Mouse (Mus musculus): ENCODE measurements at regions not wholly inside any gene's neighbourhood (a gene's known extent, or its start where the extent isn't known, plus 50 kb on each side); places are given as distances from the start of the nearest gene placed in this dataset.

DNA sequence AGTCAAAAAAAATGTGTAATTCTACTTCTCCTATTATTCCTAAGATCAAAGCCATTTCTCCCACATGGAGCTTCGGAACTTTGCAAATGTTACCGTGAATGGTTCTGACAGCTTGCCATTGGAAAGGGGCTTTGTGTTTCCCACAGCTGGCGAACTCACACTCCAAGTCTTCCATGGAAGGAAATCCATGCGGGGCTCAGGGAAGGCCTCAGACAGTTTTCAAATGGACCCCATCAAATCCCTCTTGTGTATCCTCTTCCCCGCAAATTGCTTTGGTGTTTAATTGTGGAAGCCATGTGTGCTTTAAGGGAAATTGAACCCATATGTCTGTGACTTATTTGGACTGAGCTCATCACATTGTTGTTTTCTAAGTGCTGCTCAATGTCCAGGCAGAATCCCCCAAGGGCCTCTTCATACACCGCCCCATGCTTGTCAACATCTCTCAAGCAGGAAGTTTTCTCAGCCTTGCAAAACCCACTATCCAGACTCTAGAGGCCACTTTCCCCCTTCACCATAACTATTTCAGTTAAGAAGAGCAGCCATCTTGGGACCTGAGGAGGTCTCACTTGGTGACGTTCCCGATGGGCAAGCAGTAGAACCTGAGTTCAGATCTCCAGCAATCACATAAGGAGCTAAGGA, 310.1 kb upstream of the Prkcq start:
- Histone ChIP-seq H3K27ac (no peak overlapping the region), H3K27me3 (ENCODE audit: low read depth, poor library complexity, severe bottlenecking) (no peaks in the 10 kb centered on the region), H3K4me3 (no peak overlapping the region), H3K4me1 (no peaks in the 10 kb centered on the region), H3K9me3 (replicated peaks) (no peaks in the 10 kb centered on the region), H3K36me3 (no peaks in the 10 kb centered on the region)
- no peak for DNase-seq (ENCODE audit: low spot score)
- WGBS: 74% methylated on average over 8 of the region's 8 CpGs

DNA sequence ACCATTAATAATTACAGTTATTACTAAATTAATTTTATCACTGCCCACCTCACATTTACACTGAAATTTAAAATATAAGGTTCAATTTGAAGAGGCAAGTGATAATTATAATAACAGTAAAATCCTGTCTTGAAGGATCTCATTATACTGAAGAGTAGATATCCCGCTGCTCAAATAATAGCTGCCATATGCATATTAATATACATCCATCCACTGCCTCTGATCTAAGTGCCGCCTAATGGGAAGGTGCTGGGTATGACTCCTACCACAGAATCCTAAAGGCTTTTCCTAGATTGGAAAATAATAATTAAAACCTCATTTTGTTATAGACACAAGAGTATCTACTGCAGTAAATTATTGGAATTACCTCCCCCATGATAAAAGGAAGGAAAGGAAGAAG, 307.5 kb upstream of the Prkcq start:
- Histone ChIP-seq H3K4me3 (no peak overlapping the region), H3K36me3 (no peaks in the 10 kb centered on the region), H3K27me3 (ENCODE audit: low read depth, poor library complexity, severe bottlenecking) (no peaks in the 10 kb centered on the region), H3K9me3 (replicated peaks) (no peaks in the 10 kb centered on the region), H3K4me1 (no peaks in the 10 kb centered on the region), H3K27ac (no peak overlapping the region)
- no peak for DNase-seq (ENCODE audit: low spot score)
- 88% methylated on average over 2 of the region's 2 CpGs for WGBS

DNA sequence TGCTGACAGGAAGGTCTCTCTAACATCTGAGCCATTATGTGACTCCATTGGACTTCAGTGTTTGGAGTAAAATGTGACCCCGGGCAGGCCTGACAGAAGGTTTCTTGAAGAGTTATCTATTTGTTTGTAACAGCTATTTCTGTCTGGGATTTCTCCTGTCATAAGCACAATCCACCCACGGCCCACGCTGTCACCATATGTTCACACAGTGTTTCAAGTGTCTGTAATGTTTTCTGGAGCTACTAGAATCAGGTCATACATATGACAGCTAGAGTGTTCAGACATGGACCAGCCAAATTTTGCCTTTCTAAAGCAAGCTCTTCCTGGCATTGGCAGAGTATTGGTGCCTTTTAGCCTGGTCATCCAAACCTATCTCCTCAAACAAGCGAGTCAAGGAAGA, 297.6 kb upstream of the Prkcq start:
- 87% methylated on average over 4 of the region's 4 CpGs for WGBS
- Histone ChIP-seq H3K4me3 (no peak overlapping the region), H3K36me3 (no peaks in the 10 kb centered on the region), H3K9me3 (replicated peaks) (no peaks in the 10 kb centered on the region), H3K27me3 (ENCODE audit: low read depth, poor library complexity, severe bottlenecking) (no peaks in the 10 kb centered on the region), H3K4me1 (no peaks in the 10 kb centered on the region), H3K27ac (no peak overlapping the region)
- no peak for DNase-seq (ENCODE audit: low spot score)

DNA sequence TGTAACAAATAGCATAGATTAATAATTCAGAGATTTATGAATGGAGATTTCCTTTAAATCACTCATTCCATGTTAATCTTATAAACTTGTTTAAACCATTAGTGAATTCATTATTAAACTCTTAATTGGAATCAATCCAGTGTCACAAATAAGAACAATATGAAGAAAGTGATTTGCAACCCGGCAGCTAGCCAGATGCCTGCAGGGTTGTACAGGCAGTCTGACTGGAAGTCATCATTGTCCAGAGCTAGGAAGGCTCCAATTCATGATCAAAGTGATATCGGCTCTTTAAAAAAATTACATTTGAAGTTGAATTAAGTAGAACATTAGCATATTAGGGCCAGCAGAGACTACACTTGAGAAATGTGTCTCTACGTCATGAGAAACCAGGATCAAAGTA, 270.0 kb upstream of the Prkcq start:
- no peaks in the 10 kb centered on the region for H3K27me3 ChIP-seq (ENCODE audit: low read depth, poor library complexity, severe bottlenecking)
- no peak overlapping the region for H3K4me3 ChIP-seq
- H3K36me3 ChIP-seq: no peaks in the 10 kb centered on the region
- no peak for DNase-seq (ENCODE audit: low spot score)
- H3K4me1 ChIP-seq: no peaks in the 10 kb centered on the region
- WGBS: 85% methylated on average over 3 of the region's 3 CpGs
- no peaks in the 10 kb centered on the region for H3K9me3 ChIP-seq (replicated peaks)
- H3K27ac ChIP-seq: no peak overlapping the region

DNA sequence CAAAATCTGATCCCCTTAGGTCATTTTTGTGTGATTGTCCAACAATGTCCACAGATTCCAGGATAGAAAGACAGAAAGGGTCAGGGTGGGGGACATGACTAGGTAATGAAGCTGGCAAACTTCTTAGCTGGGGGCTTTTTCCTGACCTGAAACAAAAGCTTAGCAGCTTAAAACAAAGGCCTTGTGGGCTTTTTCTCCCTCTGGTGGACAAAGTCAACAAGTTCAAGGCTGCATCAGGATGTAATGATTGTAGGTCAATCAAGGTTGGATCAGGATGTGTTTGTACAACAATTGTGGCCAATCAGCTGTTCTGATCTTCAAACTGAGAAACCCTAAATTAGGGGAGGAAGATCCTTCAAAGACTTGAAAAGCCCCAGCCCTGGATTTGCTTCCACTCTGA, 252.0 kb upstream of the Prkcq start:
- no peaks in the 10 kb centered on the region; the same call in 1 of the 2 replicates for H3K27me3 ChIP-seq (ENCODE audit: low read depth, poor library complexity, severe bottlenecking)
- peaks cover 10% of the 10 kb centered on the region for H3K4me1 ChIP-seq
- H3K36me3 ChIP-seq: no peaks in the 10 kb centered on the region
- DNase-seq (ENCODE audit: low spot score): no peak
- H3K9me3 ChIP-seq (replicated peaks): no peaks in the 10 kb centered on the region
- H3K4me3 ChIP-seq: no peak overlapping the region
- H3K27ac ChIP-seq: no peak overlapping the region

DNA sequence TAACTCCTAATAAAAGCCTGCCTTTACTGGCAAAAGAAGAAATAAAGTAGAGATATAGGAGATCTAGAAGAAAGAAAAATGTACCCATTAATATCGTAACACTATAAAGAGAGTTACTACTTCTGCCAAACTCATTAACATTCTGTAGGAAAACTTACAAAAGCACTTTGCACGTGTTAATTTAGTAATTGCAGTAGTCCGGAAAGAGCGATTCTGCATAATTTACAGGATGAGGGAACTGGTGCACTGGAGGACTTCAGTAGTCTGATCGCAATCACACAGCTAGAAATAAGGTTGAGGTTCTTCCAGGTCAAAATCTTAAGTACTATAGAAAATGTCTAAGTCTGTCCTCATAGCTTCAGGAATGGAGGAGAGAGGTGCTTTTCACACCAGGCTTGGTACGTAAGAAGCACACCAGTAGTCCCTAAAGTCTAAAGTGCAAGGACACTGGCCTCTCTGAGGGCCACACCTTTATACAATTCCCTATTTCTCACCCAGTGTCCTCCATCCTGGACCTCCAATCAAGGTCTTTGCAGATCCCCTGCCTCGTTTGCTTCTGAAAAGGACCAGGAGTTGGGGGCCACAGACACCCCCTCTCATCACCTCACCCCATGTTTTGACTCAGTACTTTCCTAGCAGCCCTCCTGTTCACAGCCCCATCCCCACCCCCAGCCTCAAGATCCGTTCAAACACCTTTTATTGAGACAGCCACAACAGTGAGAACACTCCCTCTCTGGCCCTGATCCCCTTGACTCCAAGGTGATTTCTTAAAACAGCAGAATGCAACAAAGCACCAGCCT, 251.0 kb upstream of the Prkcq start:
- no peaks in the 10 kb centered on the region for H3K9me3 ChIP-seq (replicated peaks)
- peak; percentile 30 for DNase-seq (ENCODE audit: low spot score)
- WGBS: 64% methylated on average over 8 of the region's 8 CpGs
- no peak overlapping the region for H3K4me3 ChIP-seq
- no peaks in the 10 kb centered on the region for H3K36me3 ChIP-seq
- no peaks in the 10 kb centered on the region; the same call in 1 of the 2 replicates for H3K27me3 ChIP-seq (ENCODE audit: low read depth, poor library complexity, severe bottlenecking)
- H3K4me1 ChIP-seq: peaks cover 16% of the 10 kb centered on the region
- H3K27ac ChIP-seq: no peak overlapping the region

DNA sequence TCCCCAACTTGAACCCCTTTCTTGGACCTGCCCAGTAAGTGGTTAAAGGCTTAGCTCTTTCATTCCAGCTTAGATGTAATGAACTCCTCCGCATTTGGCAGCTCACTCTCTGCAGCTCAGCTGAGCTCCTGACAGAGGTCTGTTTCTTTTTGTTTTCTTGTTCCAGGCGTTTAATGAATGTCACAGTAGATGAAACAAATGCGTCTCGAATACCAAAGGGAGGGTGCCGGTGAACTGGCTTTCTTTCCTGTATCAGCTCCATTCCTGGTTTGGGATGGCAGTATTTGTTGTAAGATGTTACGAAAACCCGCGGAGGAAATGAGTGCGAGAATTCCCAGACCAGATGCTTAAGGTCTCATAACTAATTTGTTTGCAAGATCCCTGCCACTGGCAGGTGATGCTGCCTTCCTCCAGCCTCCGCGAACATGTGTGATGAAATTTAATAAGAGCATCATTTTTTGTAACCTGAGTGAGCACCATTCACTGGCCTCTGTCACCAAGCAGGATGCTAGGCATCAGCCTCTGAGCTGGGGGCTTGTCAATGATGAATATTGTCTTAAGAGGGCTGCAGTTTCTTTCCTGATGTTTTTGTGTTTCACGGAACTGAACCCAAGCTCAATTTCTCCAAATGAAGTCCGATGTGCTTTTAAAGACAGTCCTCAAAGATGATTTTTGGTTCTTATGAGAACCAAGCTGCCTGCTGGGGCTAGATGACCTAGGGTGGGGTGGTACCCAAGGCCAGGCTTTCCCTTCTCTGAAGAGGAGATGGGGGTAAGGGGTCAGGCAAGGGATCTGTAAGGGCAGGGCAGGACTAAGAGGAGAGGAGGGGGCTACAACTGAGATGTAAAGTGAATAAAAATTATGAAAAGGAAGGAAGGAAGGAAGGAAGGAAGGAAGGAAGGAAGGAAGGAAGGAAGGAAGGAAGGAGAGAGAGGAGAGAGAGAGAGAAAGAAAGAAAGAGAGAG, 250.1 kb upstream of the Prkcq start:
- Histone ChIP-seq H3K27me3 (ENCODE audit: low read depth, poor library complexity, severe bottlenecking) (no peaks in the 10 kb centered on the region; the same call in 1 of the 2 replicates), H3K4me1 (peaks cover 16% of the 10 kb centered on the region), H3K36me3 (no peaks in the 10 kb centered on the region), H3K4me3 (no peak overlapping the region), H3K27ac (no peak overlapping the region), H3K9me3 (replicated peaks) (no peaks in the 10 kb centered on the region)
- WGBS: 40% methylated on average over 13 of the region's 13 CpGs
- no peak for DNase-seq (ENCODE audit: low spot score)

DNA sequence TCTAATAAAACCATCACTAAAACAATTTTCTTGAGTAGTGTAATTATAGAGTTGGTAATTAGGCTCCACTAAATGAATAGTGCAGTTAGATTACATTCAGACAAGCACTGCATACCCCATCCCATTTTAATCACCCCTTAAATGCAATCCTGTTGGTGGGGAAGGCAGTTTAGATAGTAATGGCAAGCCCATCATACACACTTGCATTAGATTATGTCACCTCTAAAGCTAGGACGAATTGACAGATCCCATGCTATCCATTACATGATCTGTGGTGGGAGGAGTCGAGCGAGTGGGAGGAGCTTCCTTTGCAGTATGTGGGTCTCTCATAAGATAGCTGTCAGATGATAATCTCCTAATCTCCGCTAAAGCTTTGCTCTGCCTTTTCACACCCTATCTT, 247.9 kb upstream of the Prkcq start:
- 80% methylated on average over 4 of the region's 4 CpGs for WGBS
- Histone ChIP-seq H3K4me3 (no peak overlapping the region), H3K9me3 (replicated peaks) (no peaks in the 10 kb centered on the region), H3K27ac (no peak overlapping the region), H3K36me3 (no peaks in the 10 kb centered on the region), H3K27me3 (ENCODE audit: low read depth, poor library complexity, severe bottlenecking) (no peaks in the 10 kb centered on the region; the same call in 1 of the 2 replicates), H3K4me1 (peaks cover 16% of the 10 kb centered on the region)
- DNase-seq (ENCODE audit: low spot score): no peak

DNA sequence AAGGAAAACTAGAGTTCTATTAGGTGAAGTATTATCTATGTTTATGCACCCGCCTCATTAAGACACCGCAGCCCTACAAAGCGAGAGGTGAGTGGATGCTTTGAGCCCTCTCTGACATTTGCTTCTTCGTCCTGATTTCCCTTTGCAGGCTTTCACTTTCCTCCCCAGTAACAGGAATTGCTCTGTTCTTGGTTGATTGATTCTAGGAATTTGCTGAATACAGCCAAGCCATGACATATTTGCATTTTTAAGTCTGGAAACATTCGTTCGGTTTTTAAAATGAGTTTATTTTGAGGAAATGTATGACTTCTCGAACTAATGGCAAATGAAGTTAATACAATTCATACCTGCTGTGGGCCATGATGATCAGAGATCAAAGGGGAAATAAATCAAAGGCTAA, 246.5 kb upstream of the Prkcq start:
- no peak for DNase-seq (ENCODE audit: low spot score)
- Histone ChIP-seq H3K4me1 (peaks cover 16% of the 10 kb centered on the region), H3K4me3 (no peak overlapping the region), H3K27ac (no peak overlapping the region), H3K9me3 (replicated peaks) (no peaks in the 10 kb centered on the region), H3K27me3 (ENCODE audit: low read depth, poor library complexity, severe bottlenecking) (no peaks in the 10 kb centered on the region; the same call in 1 of the 2 replicates), H3K36me3 (no peaks in the 10 kb centered on the region)
- 53% methylated on average over 7 of the region's 7 CpGs for WGBS

DNA sequence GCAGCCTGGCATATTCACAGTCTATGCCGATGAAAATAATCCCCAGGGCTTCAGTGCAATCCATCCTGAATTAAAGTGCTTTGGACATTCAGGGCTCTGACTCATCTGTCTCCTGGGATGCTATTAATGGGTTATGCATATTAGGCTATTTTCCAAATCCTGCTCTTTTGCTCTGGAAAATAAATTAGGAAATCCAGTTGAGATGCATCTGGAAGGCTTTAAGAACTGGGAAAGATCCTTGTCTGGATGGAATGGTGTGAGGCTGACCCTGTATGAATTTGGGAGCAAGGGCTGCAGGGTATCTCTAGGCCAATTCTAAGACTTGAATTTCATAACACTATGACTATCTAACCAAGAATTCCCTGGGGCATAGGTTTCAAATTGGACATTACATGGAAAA, 234.5 kb upstream of the Prkcq start:
- Histone ChIP-seq H3K36me3 (no peaks in the 10 kb centered on the region), H3K27ac (no peak overlapping the region), H3K4me3 (no peak overlapping the region), H3K27me3 (ENCODE audit: low read depth, poor library complexity, severe bottlenecking) (no peaks in the 10 kb centered on the region), H3K4me1 (no peaks in the 10 kb centered on the region), H3K9me3 (replicated peaks) (no peaks in the 10 kb centered on the region)
- DNase-seq (ENCODE audit: low spot score): no peak
- 90% methylated on average over 1 of the region's 1 CpGs for WGBS

DNA sequence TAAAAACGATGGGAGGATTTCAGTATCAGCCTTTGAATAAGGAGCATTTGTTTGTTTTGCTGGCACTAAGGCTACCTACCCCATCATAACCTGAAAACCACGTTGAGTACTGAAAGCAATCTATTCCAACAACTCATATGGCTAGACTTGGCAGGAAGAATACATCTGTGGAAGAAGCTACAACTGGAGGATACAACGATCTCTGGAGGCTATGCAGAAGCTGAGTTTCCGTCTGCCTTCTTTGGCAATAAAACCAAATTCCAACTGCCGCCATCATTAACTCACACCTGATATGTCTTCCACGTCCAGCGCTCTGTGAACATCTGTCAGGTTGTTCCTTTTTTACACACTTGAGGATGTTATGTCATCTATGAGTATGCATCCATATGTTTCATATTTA, 206.7 kb upstream of the Prkcq start:
- H3K27ac ChIP-seq: no peak overlapping the region
- H3K4me3 ChIP-seq: no peak overlapping the region
- H3K36me3 ChIP-seq: no peaks in the 10 kb centered on the region
- no peaks in the 10 kb centered on the region for H3K27me3 ChIP-seq (ENCODE audit: low read depth, poor library complexity, severe bottlenecking)
- no peak for DNase-seq (ENCODE audit: low spot score)
- no peaks in the 10 kb centered on the region for H3K9me3 ChIP-seq (replicated peaks)
- H3K4me1 ChIP-seq: no peaks in the 10 kb centered on the region
- WGBS: 80% methylated on average over 7 of the region's 7 CpGs

DNA sequence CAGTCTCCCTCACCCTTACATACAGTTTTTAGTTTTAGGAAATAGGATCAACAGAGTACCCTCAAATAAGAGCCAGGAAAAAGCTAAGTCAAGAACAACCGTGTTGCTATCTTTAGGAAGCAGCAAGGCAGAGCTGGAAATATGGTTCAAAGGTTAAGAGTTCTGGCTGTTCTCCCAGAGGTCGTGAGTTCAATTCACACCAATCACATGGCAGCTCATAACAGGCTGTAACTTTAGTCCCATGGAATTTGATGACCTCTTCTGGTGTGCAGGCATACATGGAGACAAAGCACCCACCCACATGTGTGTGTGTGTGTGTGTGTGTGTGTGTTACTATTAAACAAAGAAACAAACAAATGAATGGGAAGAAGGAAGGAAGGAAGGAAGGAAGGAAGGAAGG, 205.0 kb upstream of the Prkcq start:
- H3K27ac ChIP-seq: no peak overlapping the region
- no peaks in the 10 kb centered on the region for H3K9me3 ChIP-seq (replicated peaks)
- no peak overlapping the region for H3K4me3 ChIP-seq
- H3K36me3 ChIP-seq: no peaks in the 10 kb centered on the region
- no peaks in the 10 kb centered on the region for H3K4me1 ChIP-seq
- H3K27me3 ChIP-seq (ENCODE audit: low read depth, poor library complexity, severe bottlenecking): no peaks in the 10 kb centered on the region
- no peak for DNase-seq (ENCODE audit: low spot score)
- 55% methylated on average over 2 of the region's 2 CpGs for WGBS

Measured in limb, embryonic 10.5 days (tissue).